Mouse (Mus musculus): ENCODE data around the gene Prph2.

DNA sequence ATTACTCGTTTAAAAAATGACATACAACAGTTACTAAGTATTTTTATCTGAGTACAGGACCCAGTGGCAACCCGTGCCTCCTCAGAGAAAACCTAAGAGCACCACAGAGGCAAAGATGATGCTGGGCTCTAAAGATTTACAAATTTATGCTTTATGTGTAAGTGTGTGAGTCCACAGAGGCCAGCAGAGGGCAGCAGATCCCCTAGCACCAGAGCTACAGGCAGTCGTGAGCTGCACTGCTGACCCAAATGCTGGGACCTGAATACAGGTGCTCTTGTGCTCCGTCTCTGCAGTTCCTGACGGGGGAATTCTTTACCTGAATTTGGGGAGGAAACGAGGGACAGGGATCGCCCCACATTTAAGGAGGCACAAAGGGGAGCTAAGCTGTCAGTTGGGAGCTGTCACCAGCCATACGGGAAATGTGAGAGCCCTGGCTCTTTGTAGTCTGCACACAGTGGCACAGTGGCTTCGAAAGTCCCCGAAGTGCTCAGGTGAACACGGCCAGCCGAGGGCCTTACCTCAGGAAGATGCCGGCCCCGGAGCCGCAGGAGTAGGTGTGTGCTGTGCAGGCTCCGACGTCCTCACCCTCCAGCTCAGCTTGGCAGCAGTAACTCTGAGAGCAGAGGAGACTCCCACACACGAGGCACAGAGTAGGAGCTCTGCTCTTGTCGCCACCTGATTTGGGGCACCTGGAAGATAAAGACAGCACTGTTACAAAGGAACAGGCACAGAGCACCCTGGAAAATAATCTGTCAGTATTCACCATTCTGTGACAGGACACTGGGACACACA is 23.5 kb downstream of the Prph2 start:
- TF ChIP-seq CTCF (IDR thresholded peaks at IDR 0.05) (peak; percentile 82), POLR2A (IDR thresholded peaks at IDR 0.05; ENCODE audit: insufficient read depth, low read depth, low read length) (no peak)

Data from heart, adult 2 months (tissue).